Mouse (Mus musculus): Measurements from ENCODE around the gene Akap13.

Akap13 gene

DNA sequence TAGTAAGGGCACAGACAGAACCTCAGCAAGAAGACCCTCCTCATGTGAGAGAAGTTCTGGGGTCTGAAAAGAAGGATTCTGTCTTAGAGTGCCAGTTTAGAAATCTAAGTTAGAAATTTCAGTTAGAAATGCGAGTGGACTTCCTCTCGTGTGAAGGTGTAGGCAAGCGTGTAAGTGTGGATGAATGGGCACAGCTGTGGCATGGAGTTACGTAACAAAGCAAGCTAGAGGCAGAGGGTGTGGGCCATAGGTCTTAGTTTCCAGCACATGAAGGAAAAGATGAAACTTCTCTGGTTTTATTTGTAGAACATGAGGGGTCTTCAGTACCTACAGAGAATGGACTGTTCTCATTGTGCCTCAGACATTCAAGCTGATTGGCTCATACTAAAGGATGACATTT is 112.9 kb downstream of the Akap13 start:
- DNase-seq: no peak

GRCm38 (mm10) chr7:75568883-75569282 is 113.5 kb downstream of the Akap13 start:
- no peak for DNase-seq

GRCm38 (mm10) chr7:75570218-75570617 is 114.9 kb downstream of the Akap13 start:
- DNase-seq: no peak

- DNase-seq: no peak
Measured at GRCm38 (mm10) chr7:75571078-75571477, 115.7 kb downstream of the Akap13 start.

GRCm38 (mm10) chr7:75572127-75572526 is 116.8 kb downstream of the Akap13 start:
- DNase-seq: no peak

DNA sequence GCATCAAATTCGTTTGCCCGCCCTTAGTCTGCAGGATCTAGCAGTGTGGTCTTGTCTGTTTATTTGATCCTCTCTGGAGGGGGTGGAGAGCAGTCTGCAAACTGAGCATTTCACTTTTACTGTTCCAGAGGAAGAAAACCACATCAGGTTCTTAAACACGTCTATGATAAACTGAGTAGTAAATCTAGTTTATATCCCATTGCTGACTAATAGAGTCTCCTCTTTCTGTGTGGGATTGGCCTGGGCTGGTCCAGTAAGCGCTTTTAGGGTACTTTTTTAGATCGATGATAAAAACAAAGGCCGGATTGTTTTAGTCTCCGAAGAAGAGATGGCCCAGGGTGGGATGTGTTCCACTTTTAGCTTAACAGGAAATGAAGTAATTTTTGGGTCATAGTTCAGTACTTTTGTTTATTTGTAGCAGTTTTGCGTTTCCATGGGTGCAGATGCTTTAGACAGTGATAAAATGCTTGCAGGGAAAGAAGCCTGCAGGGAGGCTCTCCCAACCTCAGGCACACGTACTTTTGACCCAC is 119.9 kb downstream of the Akap13 start:
- peak; percentile 26 for DNase-seq

DNA sequence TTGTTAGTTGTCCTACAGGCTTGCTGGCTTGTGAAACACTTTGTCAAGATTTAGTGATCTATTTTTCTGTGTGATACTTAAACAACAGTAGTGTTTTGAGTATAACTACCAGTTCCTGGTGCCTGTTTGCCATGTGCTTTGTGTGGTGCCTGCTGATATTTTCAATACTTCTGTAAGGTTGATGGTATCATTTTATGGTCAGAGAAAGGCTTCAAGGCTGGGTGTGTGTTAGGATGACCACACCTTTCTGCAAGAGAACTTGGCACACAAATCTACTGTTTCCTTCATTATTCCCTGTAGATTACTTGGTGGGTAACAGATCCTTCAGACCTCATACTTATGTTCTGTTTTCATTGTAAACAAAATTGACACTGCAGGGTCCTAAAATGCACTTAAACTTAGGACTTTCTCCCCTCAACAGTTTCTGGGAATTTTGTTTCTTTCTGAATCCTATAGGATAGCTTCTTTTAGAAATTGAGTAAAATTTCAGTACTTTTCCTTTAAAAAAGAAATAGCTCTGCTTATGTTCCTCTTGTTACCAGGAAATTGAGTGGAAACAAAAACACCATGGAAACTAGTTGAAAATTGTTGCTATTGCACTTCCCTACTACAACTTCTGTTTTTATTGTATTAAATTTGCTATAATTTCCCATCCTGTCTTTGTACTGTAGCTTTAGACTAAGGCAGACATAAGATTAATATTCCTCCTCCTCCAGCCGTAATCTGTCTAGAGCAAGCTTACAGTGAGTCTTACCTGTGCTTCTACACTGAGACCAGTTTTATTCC is 120.7 kb downstream of the Akap13 start:
- no peak for DNase-seq

GRCm38 (mm10) chr7:75576851-75577250 is 121.5 kb downstream of the Akap13 start:
- no peak for DNase-seq

GRCm38 (mm10) chr7:75577353-75577752 is 122.0 kb downstream of the Akap13 start:
- no peak for DNase-seq

GRCm38 (mm10) chr7:75578647-75579046 is 123.3 kb downstream of the Akap13 start:
- no peak for DNase-seq

GRCm38 (mm10) chr7:75582091-75582490 is 126.8 kb downstream of the Akap13 start:
- no peak for DNase-seq

- DNase-seq: no peak
Measured at GRCm38 (mm10) chr7:75584100-75584499, 128.8 kb downstream of the Akap13 start.

GRCm38 (mm10) chr7:75585409-75585808 is 130.1 kb downstream of the Akap13 start:
- DNase-seq: no peak

DNA sequence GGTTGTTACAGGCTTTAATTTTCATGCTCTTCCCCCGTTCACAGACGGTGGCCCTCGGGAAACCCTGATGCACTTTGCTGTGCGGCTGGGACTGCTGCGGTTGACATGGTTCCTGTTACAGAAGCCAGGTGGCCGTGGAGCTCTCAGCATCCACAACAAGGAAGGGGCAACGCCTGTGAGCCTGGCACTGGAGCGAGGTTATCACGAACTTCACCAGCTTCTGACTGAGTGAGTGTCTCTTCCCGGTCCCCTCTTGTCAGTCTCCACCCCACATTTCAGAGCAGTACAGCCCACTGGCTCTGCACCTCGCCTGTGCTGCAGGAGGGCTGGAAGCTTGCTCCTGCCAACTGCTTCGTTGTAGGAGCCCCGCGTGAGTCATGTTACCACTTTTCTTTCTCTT is 130.8 kb downstream of the Akap13 start:
- no peak for DNase-seq

- DNase-seq: no peak
Measured at GRCm38 (mm10) chr7:75587727-75588126, 132.4 kb downstream of the Akap13 start.

DNA sequence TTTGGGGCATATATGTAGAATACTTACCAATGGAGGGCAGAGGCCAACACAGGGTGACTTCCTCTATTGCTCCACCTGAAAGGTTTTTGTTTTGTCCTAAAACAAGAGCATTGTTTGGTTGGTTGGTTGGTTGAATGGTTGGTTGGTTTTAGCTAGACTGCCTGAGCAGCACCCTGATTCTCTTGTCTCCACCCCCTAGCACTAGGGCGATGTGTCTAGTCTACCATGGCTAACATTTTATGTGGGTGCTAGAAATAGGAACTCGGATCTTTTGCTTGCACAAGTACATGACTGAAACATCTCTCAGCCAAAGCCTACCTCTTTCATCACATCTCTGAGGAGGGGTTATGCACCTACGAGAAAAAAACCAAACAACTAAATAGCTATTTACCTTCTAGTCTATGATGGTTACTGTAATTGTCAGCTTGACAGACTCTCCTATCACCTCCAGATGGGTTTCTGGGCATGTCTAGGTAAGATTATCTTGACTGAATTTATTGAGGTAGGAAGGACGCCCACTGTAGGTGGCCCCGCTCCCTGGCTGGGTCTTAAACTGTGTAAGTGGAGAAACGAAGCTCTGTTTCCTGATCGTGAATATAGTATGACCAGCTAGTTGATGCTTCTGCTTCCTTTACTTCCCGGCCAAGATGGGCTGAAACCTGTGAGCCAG is 134.1 kb downstream of the Akap13 start:
- no peak for DNase-seq

GRCm38 (mm10) chr7:75591961-75592360 is 136.6 kb downstream of the Akap13 start:
- no peak for DNase-seq

- no peak for DNase-seq
Measured at GRCm38 (mm10) chr7:75594801-75595200, 139.5 kb downstream of the Akap13 start.

DNA sequence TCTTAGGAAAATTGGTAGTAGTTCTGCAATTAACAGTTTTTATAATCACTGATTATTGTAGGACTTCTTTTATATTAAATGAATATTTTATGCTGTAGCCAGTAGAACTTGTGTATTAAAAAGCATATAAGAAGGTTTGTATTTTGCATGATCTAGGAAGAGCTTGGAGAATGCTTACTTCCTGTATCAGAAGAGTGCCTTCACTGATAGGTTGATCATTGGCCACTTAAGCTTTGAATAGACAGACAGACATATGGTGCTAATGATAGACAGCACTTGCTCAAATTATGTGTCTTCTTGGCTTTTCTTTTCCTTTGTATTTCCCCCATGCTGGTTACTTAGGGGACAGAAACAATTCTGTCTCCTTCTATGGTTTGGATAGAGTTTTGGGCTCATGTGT is 139.9 kb downstream of the Akap13 start:
- DNase-seq: no peak

GRCm38 (mm10) chr7:75596058-75596748 is 140.9 kb downstream of the Akap13 start:
- DNase-seq: no peak

GRCm38 (mm10) chr7:75597840-75598239 is 142.5 kb downstream of the Akap13 start:
- DNase-seq: no peak

DNA sequence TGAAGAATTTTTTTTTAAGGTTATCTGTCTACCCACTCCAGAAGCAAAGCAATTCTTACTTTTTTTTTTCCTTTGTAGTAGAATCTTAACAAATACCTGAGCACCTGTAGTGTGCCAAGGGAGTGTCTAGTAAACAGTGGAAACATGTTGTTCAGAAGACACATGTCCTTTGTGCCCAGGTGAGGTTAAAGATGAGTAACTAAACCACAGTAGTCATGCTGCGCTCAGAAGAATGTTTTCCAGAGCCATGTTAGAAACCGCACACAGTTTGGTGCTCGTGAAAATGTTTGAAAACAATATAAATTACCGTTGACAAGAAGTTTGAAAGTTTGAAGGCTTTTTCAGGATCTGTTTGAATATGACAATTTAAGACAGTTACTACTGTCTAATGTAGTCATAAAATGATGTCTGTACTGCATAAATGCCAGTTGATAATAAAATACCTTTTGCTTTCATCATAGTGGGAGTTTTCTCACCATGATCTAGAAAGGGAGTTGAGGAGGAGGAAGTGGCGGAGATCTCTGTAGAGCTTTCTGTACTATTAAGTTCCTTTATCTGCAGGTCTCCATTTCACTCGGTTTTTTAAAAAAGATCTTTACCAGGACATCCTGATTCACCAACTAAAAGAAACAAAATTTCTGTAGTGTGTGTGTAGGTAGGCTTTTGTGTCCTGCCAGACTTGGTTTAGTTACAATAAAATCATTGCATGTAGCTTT is 145.2 kb downstream of the Akap13 start:
- no peak for DNase-seq

GRCm38 (mm10) chr7:75607248-75607647 is 151.9 kb downstream of the Akap13 start:
- no peak for DNase-seq
